Mouse (Mus musculus) liver, postnatal 0 days (tissue): ENCODE measurements around the gene Zfp609.

Experiments
- CTCF ChIP-seq: sonication (generic); IDR thresholded peaks from 2 replicates; pipeline ENCODE4 v1.5.1; 2016; ENCODE audit warnings: antibody characterized with exemption, low read depth
- EP300 ChIP-seq: IDR thresholded peaks from 2 replicates; pipeline ENCODE4 v1.6.1; 2016; ENCODE audit warnings: antibody characterized with exemption, low read depth, mild to moderate bottlenecking

- TF ChIP-seq EP300 (no peak), CTCF (no peak)
These were observed 151.7 kb downstream of the Zfp609 start for GRCm38 (mm10) chr9:65675461-65676357.
